Mouse (Mus musculus) limb, embryonic 12.5 days (tissue): ENCODE data around the gene Anxa6. TPM values are rescaled to one million over a fixed set of nuclear protein-coding genes. Genes with fewer than 3 reads are reported as not detected.

Source experiments
- ATAC-seq: fragments of 200-750 bp; cut with Nextera tagmentation; 2 replicates; pipeline ENCODE4 v1.8.0; 2017; ENCODE audit warnings: low read depth, moderate TSS enrichment; ENCODE audit not compliant: insufficient number of reproducible peaks, insufficient read depth, low FRiP score, low TSS enrichment
- H3K27ac ChIP-seq: fragments of 300-500 bp; sonication (generic); 2 replicates; pipeline ENCODE4 v1.5.1; 2016; ENCODE audit warnings: mild to moderate bottlenecking, moderate library complexity
- H3K27me3 ChIP-seq: fragments of 300-500 bp; sonication (generic); 2 replicates; pipeline ENCODE4 v1.6.1; 2016; ENCODE audit warnings: mild to moderate bottlenecking, moderate library complexity
- H3K36me3 ChIP-seq: fragments of 300-500 bp; sonication (generic); 2 replicates; pipeline ENCODE4 v1.6.1; 2016; ENCODE audit warnings: mild to moderate bottlenecking, moderate library complexity
- H3K4me1 ChIP-seq: fragments of 300-500 bp; sonication (generic); replicated peaks from 2 replicates; pipeline ENCODE4 v1.6.1; 2016
- H3K4me2 ChIP-seq: fragments of 300-500 bp; sonication (generic); 2 replicates; pipeline ENCODE4 v1.6.1; 2016; ENCODE audit warnings: mild to moderate bottlenecking, moderate library complexity
- H3K4me3 ChIP-seq: fragments of 300-500 bp; sonication (generic); replicated peaks from 2 replicates; pipeline ENCODE4 v1.5.1; 2016; ENCODE audit warnings: mild to moderate bottlenecking
- H3K9ac ChIP-seq: fragments of 300-500 bp; sonication (generic); replicated peaks from 2 replicates; pipeline ENCODE4 v1.6.1; 2016; ENCODE audit warnings: mild to moderate bottlenecking, moderate library complexity
- H3K9me3 ChIP-seq: fragments of 300-500 bp; sonication (generic); 2 replicates; pipeline ENCODE4 v1.6.1; 2016; ENCODE audit warnings: mild to moderate bottlenecking, moderate library complexity
- WGBS: fragments of 180-500 bp; shearing (Covaris S2); methylation state at CpG from one replicate; pipeline ENCODE4 v1.1.7; 2016; 5-methylcytosine and 5-hydroxymethylcytosine counted together
- polyA plus RNA-seq: library from polyadenylated mRNA; unstranded; fragments of >200 nt; fragmentation: Nextera tagmentation; extraction: Ambion mirVana; gene quantifications from 2 replicates; pipeline ENCODE4 v1.2.1, GENCODE M21; 2016

Gene Anxa6
- polyA plus RNA-seq, 1 experiment from 2014 or later = 168 TPM

DNA sequence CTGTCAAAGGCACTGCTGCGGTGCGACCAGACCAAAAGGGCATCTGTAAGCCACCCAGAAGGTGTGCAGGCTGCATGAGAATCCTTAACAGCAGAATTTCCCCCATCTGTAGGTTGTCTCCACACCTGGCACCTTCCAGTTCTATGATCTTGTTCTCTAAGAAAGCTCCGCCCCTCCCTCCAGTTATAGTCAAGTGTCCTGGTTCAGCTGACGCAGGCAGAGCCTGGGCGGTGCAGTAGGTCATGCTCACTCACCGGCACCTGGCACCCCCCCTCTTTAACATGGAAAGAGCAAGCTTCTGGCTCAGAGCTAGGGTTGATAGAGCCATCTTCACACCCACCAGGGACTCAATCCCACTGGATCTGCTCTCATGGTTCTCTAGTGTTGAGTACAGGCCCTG is 104.0 kb downstream of the Anxa6 start:
- ATAC-seq = no peak
- H3K27ac ChIP-seq = no peak overlapping the region
- no peak overlapping the region for H3K4me2 ChIP-seq
- peaks cover 88% of the 10 kb centered on the region for H3K36me3 ChIP-seq
- no peaks in the 10 kb centered on the region for H3K27me3 ChIP-seq
- H3K4me1 ChIP-seq = no peaks in the 10 kb centered on the region
- 91% methylated on average over 6 of the region's 6 CpGs for WGBS
- no peaks in the 10 kb centered on the region for H3K9me3 ChIP-seq
- H3K9ac ChIP-seq = no peak overlapping the region
- no peak overlapping the region for H3K4me3 ChIP-seq

Other genes with a start within 250 kb of the Anxa6 start
- 118 and 119 TPM in 2 replicates for gene Cdc42se2, start 245.8 kb downstream of the Anxa6 start, polyA plus RNA-seq
- gene Lyrm7, start 172.5 kb downstream of the Anxa6 start, polyA plus RNA-seq = 6.1 and 14.0 TPM in 2 replicates
- gene Hint1, start 167.1 kb downstream of the Anxa6 start, polyA plus RNA-seq = 678 and 697 TPM in 2 replicates
- 31.0 and 36.4 TPM in 2 replicates for gene Gpx3, start 131.0 kb downstream of the Anxa6 start, polyA plus RNA-seq
- gene Tnip1, start 70.5 kb downstream of the Anxa6 start, polyA plus RNA-seq = 17.5 and 18.0 TPM in 2 replicates
- 0.24 and 0.29 TPM in 2 replicates for gene Ccdc69, start 44.7 kb upstream of the Anxa6 start, polyA plus RNA-seq
- gene Gm2a, start 64.7 kb upstream of the Anxa6 start, polyA plus RNA-seq = 10.9 and 11.1 TPM in 2 replicates
- not detected in 2 replicates for gene Slc36a3, start 118.3 kb upstream of the Anxa6 start, polyA plus RNA-seq
- gene Slc36a2, start 151.6 kb upstream of the Anxa6 start, polyA plus RNA-seq = 0.15 TPM in 2 replicates
- 1.5 and 1.6 TPM in 2 replicates for gene Slc36a1, start 170.9 kb upstream of the Anxa6 start, polyA plus RNA-seq